Comparison of ENCODE assay signal across 30 mouse cellular contexts in genomic region chr13:32053587-32053986, GRCm38 (mm10).
DNase-seq lines count a peak whose midpoint lies in the region; ATAC-seq lines count a peak whose summit lies in the region.
"Had no signal": no experiment of that assay in that cellular context is flagged by ENCODE, and none has a peak within 500 bp of the region (broad histone marks: within the 10 kb centered on the region; RNA-seq: fewer than 3 reads in every experiment).

No protein-coding gene starts in this region.

- ATAC-seq in embryonic facial prominence, embryonic 11.5 days (replicated peaks; ENCODE audit: insufficient number of reproducible peaks, low FRiP score, low TSS enrichment, low read depth) = no peak
- ATAC-seq: forebrain, embryonic 15.5 days; hindbrain, postnatal 0 days had no signal

- H3K9ac ChIP-seq in embryonic facial prominence, embryonic 11.5 days (replicated peaks; ENCODE audit: low read length) = no peak overlapping the region
- H3K9ac ChIP-seq: forebrain, embryonic 15.5 days; hindbrain, embryonic 12.5 days; limb, embryonic 15.5 days; liver, embryonic 13.5 days; stomach, embryonic 15.5 days had no signal

- H3K4me2 ChIP-seq in embryonic facial prominence, embryonic 11.5 days (ENCODE audit: low read depth, low read length) = no peak overlapping the region
- H3K4me2 ChIP-seq: forebrain, embryonic 15.5 days; heart, embryonic 11.5 days; hindbrain, embryonic 12.5 days; limb, embryonic 15.5 days; liver, embryonic 13.5 days; stomach, embryonic 15.5 days had no signal

- no peaks in the 10 kb centered on the region for H3K36me3 ChIP-seq in embryonic facial prominence, embryonic 11.5 days (replicated peaks; ENCODE audit: control insufficient read depth, insufficient read depth, low read depth, low read length)
- H3K36me3 ChIP-seq in embryonic facial prominence, embryonic 10.5 days (replicated peaks) = no peaks in the 10 kb centered on the region
- H3K36me3 ChIP-seq: forebrain, embryonic 15.5 days; hindbrain, embryonic 12.5 days; limb, embryonic 10.5 days; limb, embryonic 15.5 days; liver, embryonic 13.5 days; stomach, embryonic 15.5 days had no signal

- no peaks in the 10 kb centered on the region for H3K9me3 ChIP-seq in embryonic facial prominence, embryonic 11.5 days (replicated peaks; ENCODE audit: control insufficient read depth, low read length)
- H3K9me3 ChIP-seq in embryonic facial prominence, embryonic 10.5 days = 0 out of 2 replicates have a peak, but pooled peaks cover 2% of the 10 kb centered on the region
- H3K9me3 ChIP-seq: forebrain, embryonic 15.5 days; hindbrain, embryonic 12.5 days; limb, embryonic 10.5 days; limb, embryonic 15.5 days; liver, embryonic 13.5 days; stomach, embryonic 15.5 days had no signal

- no peaks in the 10 kb centered on the region for H3K4me1 ChIP-seq in embryonic facial prominence, embryonic 11.5 days (ENCODE audit: control insufficient read depth, insufficient read depth, low read length)
- H3K4me1 ChIP-seq in embryonic facial prominence, embryonic 10.5 days = peaks cover 21% of the 10 kb centered on the region
- H3K4me1 ChIP-seq: forebrain, embryonic 15.5 days; hindbrain, embryonic 12.5 days; limb, embryonic 15.5 days; liver, embryonic 13.5 days; stomach, embryonic 15.5 days had no signal

- no peak overlapping the region for H3K4me3 ChIP-seq in embryonic facial prominence, embryonic 11.5 days (ENCODE audit: low read depth, low read length)
- no peak overlapping the region for H3K4me3 ChIP-seq in embryonic facial prominence, embryonic 10.5 days
- H3K4me3 ChIP-seq: forebrain, embryonic 15.5 days; hindbrain, embryonic 12.5 days; limb, embryonic 10.5 days; limb, embryonic 15.5 days; liver, embryonic 13.5 days; stomach, embryonic 15.5 days had no signal

- DNase-seq in embryonic facial prominence, embryonic 11.5 days (ENCODE audit: low spot score) = peak; percentile 26
- no peak for DNase-seq in embryonic facial prominence, embryonic 10.5 days (ENCODE audit: low spot score)
- DNase-seq in urinary bladder, postnatal 14 days (ENCODE audit: low spot score) = peak; percentile 63
- DNase-seq in urinary bladder, postnatal 10 days (ENCODE audit: low spot score) = no peak
- DNase-seq in ZHBTc4 (ENCODE audit: low read depth, low spot score) = peak; percentile 32
- DNase-seq in spleen, adult 18-20 months = no peak
- DNase-seq in thymus, postnatal 0 days (ENCODE audit: low spot score) = no peak
- DNase-seq in layer of hippocampus, adult 18-20 months (ENCODE audit: low spot score in 2 of 2) = no peak
- DNase-seq: adrenal gland, postnatal 14 days; cerebellum, adult 11-12 months; cerebellum, postnatal 10 days; gastrocnemius, postnatal 25 days; heart, adult 18-20 months; heart, postnatal 36 days; kidney, adult 11 months; kidney, postnatal 4 days; layer of hippocampus, postnatal 36 days; liver, embryonic 13.5 days; lung, adult 18-20 months; lung, postnatal 14 days; midbrain, embryonic 14.5 days; thymus, postnatal 14 days had no signal

- no peak overlapping the region for H3K27ac ChIP-seq in embryonic facial prominence, embryonic 11.5 days (replicated peaks; ENCODE audit: low read depth, low read length)
- no peak overlapping the region for H3K27ac ChIP-seq in embryonic facial prominence, embryonic 10.5 days (replicated peaks)
- H3K27ac ChIP-seq: forebrain, embryonic 15.5 days; hindbrain, embryonic 12.5 days; hindbrain, postnatal 0 days; limb, embryonic 10.5 days; limb, embryonic 15.5 days; liver, embryonic 13.5 days; stomach, embryonic 15.5 days had no signal

- H3K27me3 ChIP-seq in embryonic facial prominence, embryonic 11.5 days (ENCODE audit: control insufficient read depth, insufficient read depth, low read length) = no peaks in the 10 kb centered on the region
- peaks cover 30% of the 10 kb centered on the region for H3K27me3 ChIP-seq in embryonic facial prominence, embryonic 10.5 days (replicated peaks; ENCODE audit: low read depth, poor library complexity, severe bottlenecking)
- H3K27me3 ChIP-seq: CH12.LX; forebrain, embryonic 15.5 days; hindbrain, embryonic 12.5 days; limb, embryonic 15.5 days; liver, embryonic 13.5 days; stomach, embryonic 15.5 days had no signal

Comparison
In these comparisons a context has a peak if more than half of its experiments do, and no peak if none do; other contexts are left out.
1. DNase-seq: peak in embryonic facial prominence, embryonic 11.5 days (single experiment), urinary bladder, postnatal 14 days (single experiment) and ZHBTc4 (single experiment); none in embryonic facial prominence, embryonic 10.5 days (single experiment), urinary bladder, postnatal 10 days (single experiment), spleen, adult 18-20 months (0 of 2), thymus, postnatal 0 days (single experiment) and layer of hippocampus, adult 18-20 months (0 of 2).